Mouse (Mus musculus) neutrophil, adult 5-6 weeks (primary cell): ENCODE results near the gene Cic. TPM values are rescaled to one million over a fixed set of nuclear protein-coding genes. Genes with fewer than 3 reads are reported as not detected.

Source experiments
- ATAC-seq: fragments of 151-379, 151-347 bp; 2 replicates; pipeline ENCODE4 v1.8.0; 2017; ENCODE audit warnings: mild to moderate bottlenecking, moderate TSS enrichment; ENCODE audit not compliant: insufficient number of reproducible peaks, poor library complexity, low FRiP score, severe bottlenecking; ENCODE audit errors: extremely low read depth
- total RNA-seq: library from RNA; stranded (forward); fragments of 200-1000 nt; gene quantifications from 2 replicates; pipeline ENCODE4 v1.2.3, GENCODE M21; 2017

Cic gene
- total RNA-seq, 1 experiment from 2014 or later: 163 TPM

DNA sequence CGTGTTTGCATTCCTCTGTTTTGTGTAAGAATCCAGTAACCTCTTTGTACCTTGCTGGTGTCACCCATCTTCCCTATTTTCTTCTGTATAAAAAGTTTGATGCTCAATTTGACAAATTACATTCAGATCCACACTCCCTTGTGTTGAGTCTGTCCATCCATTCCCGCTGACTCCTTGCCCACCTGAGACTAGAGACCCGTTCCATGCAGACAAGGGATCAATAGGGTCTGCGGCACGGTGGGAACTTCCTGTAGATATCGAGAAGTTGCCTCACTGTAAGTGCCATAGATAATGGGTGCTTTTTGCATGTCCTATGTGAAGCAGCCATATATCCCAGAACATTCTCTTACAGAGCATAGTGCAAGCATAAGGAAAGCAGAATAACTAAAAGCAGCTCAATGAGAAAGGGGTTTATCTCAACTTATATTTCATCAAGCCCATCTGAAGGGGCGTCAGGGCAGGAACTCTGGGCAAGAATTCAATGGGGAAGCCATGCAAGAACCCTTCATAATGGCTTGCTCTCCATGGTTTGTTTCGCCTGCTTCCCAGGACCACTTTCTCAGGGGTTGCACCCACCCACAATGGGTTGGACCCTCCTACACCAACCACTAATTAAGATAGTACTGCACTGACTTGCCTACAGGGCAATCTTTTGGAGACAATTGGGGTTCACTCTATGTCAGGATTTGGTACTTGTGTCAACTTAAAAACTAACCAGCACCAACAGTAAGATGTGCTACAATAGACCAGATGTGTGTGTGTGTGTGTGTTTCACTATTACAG is 1.1 kb upstream of the Cic start:
- no peak for ATAC-seq

DNA sequence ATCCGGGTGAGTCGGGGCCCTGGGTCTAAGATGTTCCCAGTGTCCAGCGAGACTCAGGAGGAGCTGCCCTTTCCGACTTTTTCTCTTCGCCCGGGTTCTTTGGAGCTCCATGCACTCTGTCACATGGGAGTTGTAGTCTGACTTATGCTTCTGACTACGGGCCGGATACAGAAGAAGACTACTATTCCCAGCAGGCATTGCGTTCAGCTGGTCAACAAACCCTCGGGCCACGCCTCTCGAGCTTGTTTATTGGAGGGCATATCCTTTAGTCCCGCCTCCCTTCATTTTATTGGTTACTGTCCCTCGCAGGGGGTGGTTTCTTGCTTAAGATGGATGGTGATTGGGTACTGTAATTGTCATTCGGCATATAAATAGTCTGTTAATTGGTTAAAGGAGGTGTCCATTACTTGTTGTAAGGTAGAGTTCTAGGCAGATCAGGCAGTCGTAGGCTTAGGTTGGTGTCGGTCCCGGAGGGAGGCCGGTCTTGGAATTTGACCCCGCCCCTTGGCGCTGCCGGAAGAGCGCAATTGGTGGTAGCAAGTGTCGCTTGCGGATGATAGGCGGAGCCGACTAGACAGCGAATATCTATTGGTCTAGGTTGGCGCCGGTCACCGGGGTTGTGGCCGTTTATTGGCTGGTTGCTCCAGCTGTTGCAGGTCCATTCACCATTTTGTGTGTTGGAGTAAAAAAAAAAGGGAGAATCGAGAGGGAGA is 403 bp downstream of the Cic start:
- peak; percentile 75 for ATAC-seq

DNA sequence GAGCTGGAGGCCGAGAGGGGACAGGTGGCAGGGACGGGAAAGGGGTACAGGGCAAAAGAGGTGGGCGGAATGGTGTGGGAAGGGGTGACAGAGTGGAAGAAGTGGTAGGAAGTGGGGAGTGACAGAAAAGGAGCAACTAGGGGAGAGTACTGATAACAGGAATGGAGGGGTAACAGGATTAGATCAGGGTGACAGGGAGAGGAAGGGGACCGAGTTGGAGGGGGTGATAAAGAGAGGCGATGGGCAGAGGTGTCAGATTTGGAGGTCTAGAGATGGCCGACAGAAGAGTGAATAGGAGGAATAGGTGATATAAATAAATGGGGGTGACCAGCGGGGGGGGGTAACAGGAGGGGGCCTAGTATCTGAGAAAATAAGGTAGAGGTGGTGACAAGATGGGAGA is 1.1 kb downstream of the Cic start:
- ATAC-seq: no peak

- ATAC-seq: no peak
These were observed 1.5 kb downstream of the Cic start for GRCm38 (mm10) chr7:25269029-25269428.

DNA sequence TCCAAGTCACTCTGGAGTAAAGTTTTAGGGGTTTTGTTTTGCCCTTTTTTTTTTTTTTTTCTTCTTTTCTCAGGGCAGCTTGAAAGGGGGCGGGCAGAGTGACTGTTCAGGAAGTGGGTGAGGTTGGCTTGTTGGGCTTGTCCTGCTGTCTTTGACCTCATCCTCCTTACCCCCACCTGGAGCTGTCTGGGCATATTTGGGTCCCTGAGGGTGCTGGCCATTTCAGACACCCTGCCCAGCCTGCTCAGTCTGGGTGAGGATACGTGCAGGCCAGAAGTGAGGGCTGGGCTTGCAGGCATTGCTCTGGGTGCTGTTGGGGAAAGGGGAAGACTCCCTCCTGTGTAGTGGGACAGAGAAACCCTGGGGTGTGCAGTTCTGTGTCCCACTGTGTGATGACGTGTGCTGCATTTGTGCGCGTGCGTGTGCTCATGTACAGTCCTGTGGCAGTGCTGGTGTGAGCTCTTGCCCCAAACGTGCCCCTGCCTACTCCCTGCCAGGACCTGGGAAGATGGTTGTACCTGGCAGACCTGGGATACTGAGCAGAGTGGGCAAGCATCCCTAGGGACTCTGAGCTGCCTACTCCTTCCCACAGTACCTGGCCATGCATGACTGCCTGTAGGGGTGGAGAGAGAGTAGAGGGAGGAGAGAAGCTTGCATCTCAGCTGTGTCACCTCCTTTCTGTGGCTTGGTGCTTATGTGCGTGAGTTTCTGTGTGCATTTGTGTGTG is 2.2 kb downstream of the Cic start:
- no peak for ATAC-seq

DNA sequence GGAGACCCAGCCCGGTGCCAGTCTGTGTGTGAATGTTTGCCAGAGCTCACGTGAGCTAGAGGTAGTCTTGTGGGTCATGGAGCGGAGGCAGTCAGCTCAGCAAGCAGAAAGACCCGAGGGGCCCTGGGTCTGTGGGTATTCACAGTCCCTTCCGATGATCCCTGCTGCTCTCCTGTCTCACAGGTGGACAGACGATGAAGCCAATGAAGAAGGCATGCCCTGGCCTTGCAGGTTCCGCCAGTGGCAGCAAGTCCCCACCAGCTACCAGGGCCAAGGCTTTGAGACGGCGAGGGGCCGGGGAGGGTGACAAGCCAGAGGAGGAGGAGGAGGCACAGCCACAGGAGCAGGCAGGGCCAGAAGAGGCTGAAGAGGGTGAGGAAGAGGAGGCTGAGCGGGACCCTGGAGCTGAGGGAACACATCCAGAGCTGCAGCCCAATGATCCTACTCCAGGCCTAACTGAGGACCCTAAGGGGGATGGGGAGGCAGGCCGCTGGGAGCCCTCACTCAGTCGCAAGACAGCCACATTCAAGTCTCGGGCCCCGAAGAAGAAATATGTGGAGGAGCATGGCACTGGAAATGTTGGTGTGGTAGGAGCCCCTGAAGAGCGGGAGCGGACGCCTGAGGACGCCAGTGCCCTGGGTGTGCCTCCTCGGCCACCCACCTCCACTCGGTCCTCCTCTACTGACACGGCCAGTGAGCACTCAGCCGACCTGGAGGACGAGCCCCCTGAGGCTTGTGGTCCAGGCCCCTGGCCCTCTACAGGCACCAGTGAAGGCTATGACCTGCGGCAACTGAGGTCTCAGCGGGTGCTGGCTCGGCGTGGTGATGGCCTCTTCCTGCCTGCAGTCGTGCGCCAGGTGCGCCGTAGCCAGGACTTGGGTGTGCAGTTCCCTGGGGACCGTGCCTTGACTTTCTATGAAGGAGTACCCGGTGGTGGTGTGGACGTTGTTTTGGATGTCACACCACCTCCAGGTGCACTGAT is 3.4 kb downstream of the Cic start:
- no peak for ATAC-seq

DNA sequence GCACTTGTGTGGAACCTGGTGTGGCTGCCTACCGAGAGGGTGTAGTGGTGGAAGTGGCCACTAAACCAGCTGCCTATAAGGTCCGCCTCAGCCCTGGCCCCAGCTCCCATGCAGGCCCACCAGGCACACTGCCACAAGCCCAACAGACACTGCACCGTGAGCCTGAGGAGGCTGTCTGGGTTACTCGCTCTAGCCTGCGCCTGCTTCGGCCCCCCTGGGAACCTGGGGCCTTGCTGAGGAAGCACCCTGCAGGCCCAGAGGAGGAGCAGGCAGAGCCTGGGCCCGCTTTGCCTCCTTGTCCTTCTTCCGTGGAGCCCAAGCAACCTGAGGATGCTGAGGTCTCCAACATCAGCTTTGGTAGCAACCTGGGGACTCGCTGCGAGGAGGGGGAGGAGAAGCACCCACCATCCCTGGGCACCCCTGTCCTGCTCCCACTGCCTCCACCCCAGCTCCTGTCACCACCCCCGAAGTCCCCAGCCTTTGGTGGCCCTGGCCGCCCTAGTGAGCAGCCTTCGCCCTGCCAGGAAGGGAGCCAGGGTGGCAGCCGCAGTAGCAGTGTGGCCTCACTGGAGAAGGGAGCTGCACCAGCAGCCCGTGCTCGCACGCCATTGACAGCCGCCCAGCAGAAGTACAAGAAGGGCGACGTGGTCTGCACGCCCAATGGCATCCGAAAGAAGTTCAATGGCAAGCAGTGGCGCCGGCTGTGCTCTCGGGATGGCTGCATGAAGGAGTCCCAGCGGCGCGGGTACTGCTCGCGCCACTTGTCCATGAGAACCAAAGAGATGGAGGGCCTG is 4.3 kb downstream of the Cic start:
- ATAC-seq: no peak

DNA sequence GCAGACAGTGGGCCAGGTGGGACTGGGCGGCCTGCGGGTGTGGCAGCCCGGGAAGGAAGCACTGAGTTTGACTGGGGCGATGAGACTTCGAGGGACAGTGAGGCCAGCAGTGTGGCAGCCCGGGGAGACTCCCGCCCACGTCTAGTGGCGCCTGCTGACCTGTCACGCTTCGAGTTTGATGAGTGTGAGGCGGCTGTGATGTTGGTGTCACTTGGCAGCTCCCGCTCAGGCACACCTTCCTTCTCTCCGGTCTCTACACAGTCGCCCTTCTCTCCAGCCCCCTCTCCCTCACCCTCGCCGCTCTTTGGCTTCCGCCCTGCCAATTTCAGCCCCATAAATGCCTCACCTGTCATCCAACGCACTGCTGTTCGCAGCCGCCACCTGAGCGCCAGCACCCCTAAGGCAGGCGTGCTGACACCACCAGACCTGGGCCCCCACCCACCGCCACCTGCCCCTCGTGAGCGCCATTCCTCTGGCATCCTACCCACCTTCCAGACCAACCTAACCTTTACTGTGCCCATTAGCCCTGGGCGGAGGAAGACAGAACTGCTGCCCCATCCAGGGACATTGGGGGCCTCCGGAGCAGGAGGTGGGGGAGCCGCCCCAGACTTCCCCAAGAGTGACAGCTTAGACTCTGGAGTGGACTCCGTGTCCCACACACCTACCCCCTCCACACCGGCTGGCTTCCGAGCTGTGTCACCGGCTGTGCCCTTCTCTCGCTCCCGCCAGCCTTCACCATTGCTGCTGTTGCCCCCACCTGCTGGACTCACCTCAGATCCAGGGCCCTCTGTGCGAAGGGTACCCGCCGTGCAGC is 5.1 kb downstream of the Cic start:
- ATAC-seq: no peak

- ATAC-seq: no peak
These were observed 6.0 kb downstream of the Cic start for GRCm38 (mm10) chr7:25273259-25274241.

DNA sequence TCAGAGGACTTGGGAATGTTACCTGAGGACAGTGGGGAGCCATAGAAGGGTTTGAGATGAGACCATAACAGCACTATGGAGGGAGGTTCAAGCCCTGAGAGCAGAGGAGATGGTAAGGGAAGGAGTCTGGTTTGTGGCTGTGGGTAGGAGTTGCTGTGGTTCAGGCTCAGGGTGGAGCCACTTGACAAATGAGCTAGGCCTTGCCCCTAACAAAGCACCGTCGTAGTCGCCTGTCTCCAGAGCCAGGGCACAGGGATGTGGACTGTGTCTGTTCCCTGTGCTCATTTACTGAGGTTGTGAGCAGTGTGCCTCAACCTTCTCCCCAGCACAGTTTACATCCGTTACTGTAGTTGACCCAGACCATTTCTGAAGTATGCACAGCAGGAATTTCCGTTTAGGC is 7.1 kb downstream of the Cic start:
- ATAC-seq: no peak

GRCm38 (mm10) chr7:25274996-25275395 is 7.5 kb downstream of the Cic start:
- no peak for ATAC-seq

DNA sequence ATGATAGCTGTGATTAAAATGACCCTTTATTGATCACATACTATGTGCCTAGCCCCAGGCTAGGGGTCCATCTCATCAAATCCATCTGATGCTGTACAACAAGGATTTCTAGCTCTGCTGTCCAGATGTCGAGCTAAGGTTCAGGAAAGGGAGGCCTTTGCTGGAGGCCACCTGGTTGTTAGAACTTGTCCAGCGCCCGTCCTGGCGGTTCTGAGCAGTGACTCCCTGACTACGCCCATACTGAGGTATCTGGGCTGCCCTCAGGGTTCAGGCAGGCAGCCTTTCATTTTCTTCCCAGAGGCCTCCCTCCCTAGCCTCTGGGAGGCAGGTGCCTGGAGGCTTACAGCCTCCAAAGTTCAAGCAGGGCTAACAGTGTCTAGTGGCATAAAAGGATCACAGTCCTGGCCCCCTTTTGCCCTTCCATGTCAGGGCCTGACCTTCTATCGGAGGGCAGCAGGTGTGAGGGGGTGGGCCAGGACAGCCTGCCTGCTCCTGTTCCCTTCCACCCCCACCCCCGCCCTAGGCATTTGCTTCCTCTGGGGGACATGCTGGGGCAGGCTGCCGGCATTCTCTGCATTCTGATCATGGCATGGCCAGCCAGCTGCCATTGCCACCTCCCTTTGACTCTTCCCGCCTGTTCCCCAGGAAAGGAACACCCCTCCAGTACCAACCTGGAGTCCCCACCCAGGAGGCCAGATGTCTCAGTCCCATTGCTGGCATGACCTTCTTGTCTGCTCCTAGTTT is 8.2 kb downstream of the Cic start:
- no peak for ATAC-seq

GRCm38 (mm10) chr7:25277405-25277804 is 9.9 kb downstream of the Cic start:
- no peak for ATAC-seq

DNA sequence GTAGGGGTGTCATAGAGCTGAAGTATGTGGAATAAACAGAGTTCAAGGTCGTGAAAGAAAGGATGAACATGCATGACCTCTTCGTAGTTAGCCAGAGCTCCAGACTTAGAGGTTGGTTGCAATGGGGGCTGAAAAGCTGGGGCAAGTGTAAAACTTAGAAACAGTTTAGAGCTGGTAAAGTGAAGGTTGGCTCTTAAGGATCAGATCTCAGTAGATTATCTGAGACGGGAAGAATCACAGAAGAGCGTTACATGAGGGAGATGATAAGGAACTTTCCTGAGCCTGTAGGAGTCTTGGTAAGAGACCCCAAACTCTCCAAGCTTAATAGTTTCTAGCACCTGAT is 10.5 kb downstream of the Cic start:
- no peak for ATAC-seq

DNA sequence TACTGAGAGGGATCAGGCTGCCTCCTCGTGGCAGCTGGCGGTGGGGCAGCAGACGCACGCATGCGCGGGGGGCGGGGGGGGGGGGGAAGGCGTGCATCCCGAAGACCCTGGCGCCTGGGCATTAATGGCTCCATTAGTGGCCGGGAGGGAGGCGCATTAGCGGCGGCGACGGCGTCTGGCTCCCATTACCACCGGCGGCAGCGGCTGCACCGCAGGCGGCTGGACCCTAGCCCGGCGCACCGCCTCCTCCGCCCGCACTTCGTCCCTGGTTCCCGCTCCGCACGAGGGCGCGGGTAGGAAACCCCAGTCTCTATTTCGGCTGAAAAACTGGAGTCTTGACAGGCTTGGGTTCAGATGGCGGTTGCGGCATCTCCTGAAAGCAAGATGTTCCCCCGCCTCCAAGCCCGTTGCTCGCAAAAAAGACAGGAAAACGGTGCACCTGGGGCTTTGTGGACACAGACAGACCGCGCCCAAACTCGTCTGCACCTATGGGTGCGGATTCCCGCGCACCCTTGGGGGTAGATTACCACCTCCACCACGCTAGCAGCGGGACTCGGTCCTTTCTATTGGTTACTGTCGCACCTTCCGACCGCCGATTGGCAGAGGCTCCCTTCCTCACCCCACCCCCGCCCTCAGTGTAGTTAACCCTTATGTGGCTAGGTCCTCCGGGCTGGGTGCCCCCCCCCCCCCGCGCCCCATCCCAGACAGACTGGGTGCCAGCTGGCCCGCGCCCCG is 11.0 kb downstream of the Cic start:
- peak; percentile 63 for ATAC-seq
